Mouse (Mus musculus) brain, embryonic 14.5 days (tissue): Measurements from ENCODE around the gene Smg8. TPM values are rescaled to one million over a fixed set of nuclear protein-coding genes. Genes with fewer than 3 reads are reported as not detected.

Source experiments
- DNase-seq: peaks from one replicate; pipeline ENCODE4 v3.0.0-alpha.2; 2011; ENCODE audit warnings: low read depth
- CTCF ChIP-seq: fragments of 200-500 bp; IDR thresholded peaks from 2 replicates; pipeline ENCODE4 v1.5.1; 2012; ENCODE audit warnings: inconsistent platforms, mild to moderate bottlenecking, moderate library complexity, borderline replicate concordance; ENCODE audit not compliant: insufficient read depth, insufficient read length; ENCODE audit errors: extremely low read depth
- POLR2A ChIP-seq: fragments of 200-500 bp; IDR thresholded peaks from 2 replicates; pipeline ENCODE4 v1.6.1; 2012; ENCODE audit warnings: mild to moderate bottlenecking, inconsistent platforms, borderline replicate concordance; ENCODE audit not compliant: poor library complexity, insufficient read depth, insufficient read length, severe bottlenecking; ENCODE audit errors: extremely low read depth
- polyA plus RNA-seq: library from polyadenylated mRNA; depleted of rRNA; stranded (reverse); fragments of >200 nt; gene quantifications from 2 replicates; pipeline ENCODE4 v1.2.3, GENCODE M21; 2012; rRNA removed

Smg8 gene
- polyA plus RNA-seq = 19.8 and 21.4 TPM in 2 replicates

- TF ChIP-seq POLR2A (peak; percentile 70; the same call in 1 of the 2 replicates), CTCF (no peak)
- DNase-seq = peak; percentile 97
Measured at GRCm38 (mm10) chr11:87086290-87086984, at the start of gene Smg8. Gene Smg8, minus strand, starts transcription at chr11:87086774.

- TF ChIP-seq CTCF = no peak
- TF ChIP-seq POLR2A = no peak
- no peak for DNase-seq
Measured at GRCm38 (mm10) chr11:87136233-87136632, 49.7 kb upstream of the Smg8 start.

GRCm38 (mm10) chr11:87126824-87127816 lies 40.5 kb upstream of the Smg8 start, which contains the start of gene Trim37:
Gene Trim37, plus strand, starts transcription at chr11:87127077.
- peak; percentile 97 for DNase-seq
- TF ChIP-seq CTCF (no peak), POLR2A (peak; percentile 74; the same call in 1 of the 2 replicates)

- TF ChIP-seq CTCF (no peak), POLR2A (no peak)
- peak; percentile 65 for DNase-seq
Measured at GRCm38 (mm10) chr11:87126281-87126823, 39.8 kb upstream of the Smg8 start.

GRCm38 (mm10) chr11:87125562-87125961 lies 39.0 kb upstream of the Smg8 start:
- DNase-seq = no peak
- TF ChIP-seq CTCF (no peak), POLR2A (no peak)

- no peak for TF ChIP-seq CTCF
- no peak for TF ChIP-seq POLR2A
- DNase-seq = no peak
Measured at GRCm38 (mm10) chr11:87121864-87122263, 35.3 kb upstream of the Smg8 start.

- TF ChIP-seq POLR2A = no peak
- no peak for TF ChIP-seq CTCF
- DNase-seq = no peak
Measured at GRCm38 (mm10) chr11:87110172-87110909, 23.8 kb upstream of the Smg8 start.

GRCm38 (mm10) chr11:87109519-87110171 lies 23.1 kb upstream of the Smg8 start:
- TF ChIP-seq POLR2A (peak; percentile 18; the same call in 1 of the 2 replicates), CTCF (no peak)
- peak; percentile 52 for DNase-seq

- TF ChIP-seq CTCF (no peak), POLR2A (no peak; the same call in 1 of the 2 replicates)
- DNase-seq = peak; percentile 100
Measured at GRCm38 (mm10) chr11:87108755-87109518, 22.4 kb upstream of the Smg8 start, which contains the start of gene Ska2. Gene Ska2, plus strand, starts transcription at chr11:87109234.

GRCm38 (mm10) chr11:87108409-87108754 lies 21.8 kb upstream of the Smg8 start, which contains the start of gene Prr11:
Gene Prr11, minus strand, starts transcription at chr11:87108708.
- TF ChIP-seq CTCF = no peak
- no peak for TF ChIP-seq POLR2A
- DNase-seq = no peak

- DNase-seq = no peak
- no peak for TF ChIP-seq CTCF
- TF ChIP-seq POLR2A = no peak
Measured at GRCm38 (mm10) chr11:87087142-87087541, 568 bp upstream of the Smg8 start.
